Mouse (Mus musculus): ENCODE measurements at regions not wholly inside any gene's neighbourhood (a gene's known extent, or its start where the extent isn't known, plus 50 kb on each side); places are given as distances from the start of the nearest gene placed in this dataset.
A peak's percentile ranks its signal among the peaks of the same experiment; 100 is the strongest.
"Not testable (repeated sequence)": the region's sequence is repeated elsewhere in the genome, so short reads cannot be mapped to it uniquely, and the experiment has no call there.

DNA sequence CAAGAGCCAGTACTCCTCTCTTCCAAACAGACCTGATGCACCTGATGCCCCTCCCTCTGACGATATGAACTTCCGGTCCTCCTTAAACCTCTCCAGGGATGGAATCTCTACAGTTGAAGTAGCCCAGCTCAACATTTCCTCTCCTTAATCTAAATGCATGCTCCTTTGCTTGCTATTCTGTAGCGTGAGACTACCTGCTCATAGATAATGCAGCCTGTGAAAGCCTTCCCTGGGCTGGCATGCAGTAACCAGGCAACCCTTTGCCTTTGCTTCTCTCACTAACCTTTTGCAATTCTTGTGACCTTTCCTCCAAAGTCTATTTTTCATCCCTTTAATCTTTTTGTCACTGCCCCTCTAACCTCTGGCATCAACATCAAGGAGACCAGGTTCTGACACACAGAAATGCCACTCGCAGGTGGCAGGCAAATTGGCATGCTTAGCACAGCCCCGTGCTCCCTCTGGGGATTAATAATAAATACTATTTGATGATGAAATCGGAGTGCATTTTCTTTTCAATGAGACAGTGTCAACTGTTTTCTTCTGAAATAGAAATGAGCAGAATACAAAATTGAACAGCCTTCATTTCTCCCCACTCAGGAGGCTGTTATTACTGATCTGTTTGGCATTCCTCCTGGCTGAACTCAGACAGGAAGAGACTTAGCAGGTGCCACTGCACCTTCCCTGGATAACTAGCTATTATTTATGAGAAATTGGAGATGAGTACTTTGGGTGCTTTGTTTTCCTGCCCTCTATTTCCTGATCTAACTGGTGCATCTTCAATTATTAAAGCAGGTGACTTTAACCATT, 249.8 kb upstream of the Pbx1 start:
- no peak for DNase-seq (ENCODE audit: low spot score)

DNA sequence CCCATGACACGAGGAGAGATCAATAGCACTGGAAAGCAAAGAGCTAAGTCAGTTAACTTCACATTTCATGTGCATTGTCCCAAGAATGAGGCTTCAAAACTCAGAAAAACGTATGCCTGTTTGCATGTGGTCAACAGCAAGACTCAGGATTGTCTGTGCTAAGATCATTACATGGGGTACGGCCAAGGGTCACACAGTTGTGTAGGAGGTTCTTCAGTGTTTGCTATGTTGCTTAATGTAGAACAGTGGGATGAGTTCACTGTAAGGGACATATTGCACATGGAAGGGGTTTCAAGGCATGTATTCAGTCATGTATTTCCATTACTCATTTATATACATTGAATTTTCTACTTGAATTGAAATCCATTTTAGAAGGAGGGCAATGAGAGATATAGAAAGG, 248.6 kb upstream of the Pbx1 start:
- DNase-seq (ENCODE audit: low spot score): no peak

DNA sequence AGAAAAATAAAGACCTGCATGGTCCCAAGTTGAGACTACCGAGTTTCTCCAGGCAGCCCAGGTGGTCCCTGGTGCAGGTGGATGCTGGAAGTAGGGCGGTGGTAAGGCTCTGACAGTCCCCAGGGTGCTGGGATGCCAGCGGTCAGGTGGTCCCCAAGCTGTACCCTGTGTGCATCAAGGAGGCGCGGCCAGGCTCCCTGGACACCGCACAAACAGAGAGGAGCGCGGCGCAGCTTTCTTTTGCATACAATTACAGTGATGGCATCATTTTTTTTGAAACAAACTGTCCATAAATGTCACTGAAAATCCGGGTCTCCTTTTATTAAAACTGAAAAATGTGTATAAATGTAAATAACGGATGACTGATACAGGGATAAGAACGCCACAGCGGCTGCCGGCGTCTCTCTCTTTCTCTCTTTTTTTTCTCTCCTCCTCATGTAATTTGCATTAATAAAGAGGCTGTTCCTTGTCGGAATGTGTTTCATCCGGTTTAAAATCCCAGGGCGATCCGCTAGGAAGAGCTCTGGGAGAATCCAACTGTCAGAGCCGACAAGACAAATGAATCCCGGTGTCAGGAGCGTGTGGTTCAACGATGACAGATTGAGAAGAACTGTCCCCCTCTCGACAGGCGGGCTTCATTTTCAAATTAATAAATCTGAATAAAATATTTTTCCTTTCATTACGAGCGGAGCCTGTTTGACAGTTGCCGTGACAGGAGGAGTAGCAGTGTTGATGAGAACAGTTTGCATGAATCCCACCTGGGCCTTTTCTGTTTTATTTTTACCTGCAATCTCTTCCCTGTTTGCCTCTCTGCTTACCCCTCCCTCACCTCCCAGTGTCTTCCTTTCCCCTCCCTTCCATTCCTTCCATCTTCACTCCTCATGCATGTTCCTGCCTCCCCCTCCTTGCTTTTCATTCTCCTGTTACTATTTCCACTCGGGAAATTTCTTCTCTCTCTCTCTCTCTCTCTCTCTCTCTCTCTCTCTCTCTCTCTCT, 244.6 kb upstream of the Pbx1 start:
- peak; percentile 15 for DNase-seq (ENCODE audit: low spot score)

DNA sequence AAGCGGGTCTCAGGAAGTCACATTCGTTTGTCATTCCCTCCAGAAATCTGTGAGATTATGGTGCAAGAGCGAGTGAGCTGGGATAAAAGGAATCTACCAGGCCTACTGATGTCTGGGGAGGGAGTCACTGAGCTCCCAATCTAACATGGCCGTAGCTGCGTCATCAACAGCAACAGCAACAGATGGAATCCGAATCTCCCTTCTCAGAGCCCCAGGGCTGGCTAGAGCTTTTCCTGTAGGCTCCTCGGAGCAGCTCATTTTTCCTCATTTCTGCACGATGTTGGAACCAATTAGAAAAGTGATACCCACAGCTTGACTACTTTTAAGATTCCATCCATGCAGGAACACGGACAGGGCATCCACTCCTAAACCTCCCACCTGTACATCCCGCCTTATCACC, 243.7 kb upstream of the Pbx1 start:
- DNase-seq (ENCODE audit: low spot score): no peak

DNA sequence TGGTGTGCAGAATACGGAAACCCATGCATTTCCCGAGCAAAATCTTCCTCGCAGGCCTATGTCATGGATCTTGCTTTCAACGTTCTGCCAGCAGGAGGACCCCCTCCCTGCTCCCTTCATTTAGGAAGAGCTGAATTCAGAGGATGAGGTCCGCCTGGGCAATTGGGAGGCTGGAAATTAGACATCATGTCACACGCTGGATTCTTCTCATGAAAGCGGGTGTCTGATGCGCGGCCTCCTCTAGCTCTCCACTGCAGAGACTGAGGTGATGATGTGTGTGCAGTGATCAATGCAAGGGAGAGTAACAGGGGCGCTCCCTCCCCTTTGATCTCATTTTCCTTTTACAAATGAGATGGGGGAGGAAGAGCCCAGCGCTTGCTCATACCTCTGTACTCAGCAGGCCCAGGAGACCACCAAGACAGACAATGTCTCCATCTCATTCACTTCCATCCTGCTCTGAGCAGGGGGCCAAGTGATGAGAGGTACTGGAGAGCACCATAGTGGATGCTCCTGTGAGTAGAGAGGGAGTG, 230.8 kb upstream of the Pbx1 start:
- no peak for DNase-seq (ENCODE audit: low spot score)

DNA sequence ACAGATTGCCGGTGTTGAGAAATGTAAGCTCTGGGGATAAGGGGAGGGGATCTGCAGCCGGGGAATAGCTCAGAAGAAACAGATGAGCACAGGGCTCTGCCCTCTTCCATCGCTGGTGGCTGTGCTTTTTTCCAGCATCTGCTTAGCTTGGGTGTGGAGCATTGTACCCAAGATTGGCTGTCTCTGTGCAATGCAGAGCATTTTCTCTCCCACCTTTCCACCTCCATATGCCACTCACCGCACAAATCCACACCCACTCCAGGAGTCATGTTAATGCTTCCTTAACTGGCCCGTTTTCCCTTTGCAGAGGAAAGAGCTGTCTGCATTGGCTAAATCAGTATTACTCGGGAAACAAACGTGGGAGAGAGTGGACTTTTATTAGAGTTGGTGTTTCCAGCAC, 228.9 kb upstream of the Pbx1 start:
- no peak for DNase-seq (ENCODE audit: low spot score)

DNA sequence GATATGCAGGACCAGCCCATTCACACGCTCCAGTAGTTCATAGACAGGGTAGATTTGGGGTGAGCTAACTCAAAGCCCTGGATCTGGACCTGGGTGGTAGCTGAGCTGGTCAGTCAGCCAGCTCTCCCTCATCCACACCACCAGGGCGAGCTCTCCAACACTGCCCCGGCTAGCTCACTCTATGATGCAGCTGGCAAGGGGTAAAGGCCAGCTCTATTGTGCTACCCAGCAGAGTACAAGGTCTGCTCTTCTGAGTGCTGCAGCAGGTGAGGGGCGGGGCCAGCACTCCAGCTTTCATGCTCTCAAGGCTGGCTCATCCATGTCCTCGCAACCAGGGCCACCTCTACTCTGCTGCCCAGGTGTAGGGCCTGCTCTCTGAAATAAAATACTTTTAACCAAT, 227.5 kb upstream of the Pbx1 start:
- no peak for DNase-seq (ENCODE audit: low spot score)

DNA sequence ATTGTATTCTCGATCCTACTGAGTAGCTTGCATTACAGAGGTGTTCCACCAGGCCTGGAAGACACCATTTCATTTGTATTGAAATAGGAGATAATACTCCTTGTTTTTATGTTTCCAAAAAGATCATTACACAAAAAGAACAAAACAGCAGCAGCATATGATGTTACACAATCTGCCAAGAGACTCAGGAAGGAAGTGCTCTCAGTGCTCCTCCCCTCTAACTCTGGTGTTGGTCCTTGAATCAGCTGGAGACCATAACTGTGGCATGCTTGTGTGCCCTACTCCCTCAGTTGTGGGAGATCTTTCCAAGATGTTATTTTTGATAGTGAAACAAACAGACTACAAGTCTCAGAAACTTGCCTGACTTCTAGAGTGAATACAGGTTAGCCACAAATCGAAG, 200.8 kb upstream of the Pbx1 start:
- DNase-seq (ENCODE audit: low spot score): no peak

DNA sequence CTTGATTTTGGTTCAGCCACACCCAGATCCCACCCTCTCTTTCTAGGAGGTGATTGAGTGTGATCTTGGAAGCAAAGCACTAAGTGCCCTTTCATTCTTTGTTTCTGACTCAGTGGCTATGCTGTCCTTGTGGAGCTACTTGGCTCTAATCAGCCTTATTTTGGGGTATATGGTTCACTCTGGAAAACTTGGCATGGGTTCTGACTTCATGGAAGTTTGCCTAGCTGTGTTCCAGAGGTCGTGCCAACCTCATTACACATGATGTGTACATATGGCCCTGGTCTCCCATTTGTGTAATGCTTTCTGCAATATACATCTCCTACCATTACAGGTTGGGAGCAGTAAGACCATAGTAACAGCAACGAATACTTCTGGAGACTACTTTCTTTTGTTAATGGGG, 199.9 kb upstream of the Pbx1 start:
- no peak for DNase-seq (ENCODE audit: low spot score)

DNA sequence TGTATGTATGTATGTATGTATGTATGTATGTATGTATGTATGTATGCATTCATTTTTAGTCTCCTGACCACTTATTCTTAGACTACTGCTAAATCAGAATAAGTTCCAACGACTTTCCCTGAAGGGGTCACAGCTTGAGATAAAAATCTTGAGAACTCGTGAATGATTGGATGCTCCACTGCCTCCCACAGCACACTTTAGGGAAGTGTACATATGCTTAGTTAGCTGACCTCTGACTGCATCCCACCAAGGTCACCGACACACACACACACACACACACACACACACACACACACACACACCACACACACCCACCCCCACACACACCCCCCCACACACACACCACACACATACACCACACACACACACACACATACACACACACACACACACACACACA, 169.9 kb upstream of the Pbx1 start:
- not testable (repeated sequence) for DNase-seq (ENCODE audit: low spot score)

DNA sequence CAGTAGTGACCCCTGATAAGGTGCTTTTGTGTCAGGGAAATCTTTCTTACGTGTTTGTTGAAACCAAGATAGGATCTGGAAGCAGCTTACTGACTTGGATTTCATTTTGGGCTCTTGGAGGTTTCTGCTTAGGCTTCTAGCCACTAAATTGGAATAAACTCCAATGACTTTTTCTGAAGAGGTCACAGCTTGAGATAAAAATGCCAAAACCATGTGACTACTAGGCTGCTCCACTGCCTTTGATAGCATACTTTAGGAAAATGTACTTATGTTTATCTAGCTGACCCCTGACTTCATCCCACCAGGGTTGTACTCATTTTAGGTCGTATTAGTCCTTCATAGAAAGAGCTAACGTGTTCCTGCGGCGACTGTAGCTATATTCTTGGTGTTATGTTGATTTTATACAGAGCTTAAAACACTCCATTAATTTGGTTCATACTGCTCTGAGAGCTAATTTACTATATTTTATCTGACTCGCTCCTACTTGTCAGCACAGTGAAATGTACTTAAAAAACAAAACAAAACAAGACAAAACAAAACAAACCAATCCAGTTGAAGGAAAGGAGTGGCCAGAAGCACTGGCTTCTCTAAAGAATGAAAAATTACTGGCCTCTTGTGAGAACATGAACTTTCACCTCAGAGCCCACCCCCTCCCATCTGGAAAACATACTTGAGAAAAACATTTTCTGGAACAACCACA, 168.5 kb upstream of the Pbx1 start:
- DNase-seq (ENCODE audit: low spot score): no peak

DNA sequence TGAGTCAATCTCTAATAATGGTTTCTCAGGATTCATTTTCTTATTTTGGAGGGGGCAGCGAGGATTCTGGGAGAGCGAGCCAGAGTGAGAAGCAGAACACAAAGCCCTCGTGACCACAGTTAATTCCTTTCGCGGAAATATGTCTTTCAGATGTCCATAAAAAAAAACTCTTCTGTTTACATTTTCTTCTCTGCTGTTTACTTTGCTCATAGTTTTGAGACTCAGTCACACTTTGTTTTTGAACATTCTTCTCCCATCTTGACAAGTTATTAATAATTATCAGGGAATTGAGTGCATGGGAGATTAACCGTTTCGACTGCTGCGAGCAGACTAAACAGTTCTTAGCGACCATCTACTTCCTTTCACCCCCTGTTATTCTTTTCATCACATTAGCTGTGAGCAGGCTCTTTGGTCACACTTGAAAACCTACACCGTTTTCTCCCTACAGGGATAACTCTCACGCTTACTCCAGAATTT, 166.2 kb upstream of the Pbx1 start:
- no peak for DNase-seq (ENCODE audit: low spot score)

DNA sequence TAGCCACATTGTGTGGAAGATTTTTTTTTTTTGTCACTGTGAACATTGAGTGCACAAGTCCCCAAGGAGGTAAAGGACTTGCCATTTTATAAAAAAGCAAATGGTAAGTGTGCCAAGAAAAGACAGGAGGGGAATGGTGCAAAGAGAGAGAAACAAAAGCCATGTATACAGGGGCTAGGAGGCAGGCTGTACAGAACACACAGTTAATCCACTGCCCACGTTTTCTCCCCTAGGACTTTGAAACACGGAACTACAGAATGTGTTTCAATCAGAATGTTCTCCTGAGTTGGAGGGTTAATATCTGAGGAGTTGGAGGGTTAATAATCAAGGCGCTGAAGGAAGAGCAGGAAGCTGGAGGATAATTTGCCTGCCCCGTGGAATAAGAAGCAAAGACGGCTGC, 165.4 kb upstream of the Pbx1 start:
- no peak for DNase-seq (ENCODE audit: low spot score)

DNA sequence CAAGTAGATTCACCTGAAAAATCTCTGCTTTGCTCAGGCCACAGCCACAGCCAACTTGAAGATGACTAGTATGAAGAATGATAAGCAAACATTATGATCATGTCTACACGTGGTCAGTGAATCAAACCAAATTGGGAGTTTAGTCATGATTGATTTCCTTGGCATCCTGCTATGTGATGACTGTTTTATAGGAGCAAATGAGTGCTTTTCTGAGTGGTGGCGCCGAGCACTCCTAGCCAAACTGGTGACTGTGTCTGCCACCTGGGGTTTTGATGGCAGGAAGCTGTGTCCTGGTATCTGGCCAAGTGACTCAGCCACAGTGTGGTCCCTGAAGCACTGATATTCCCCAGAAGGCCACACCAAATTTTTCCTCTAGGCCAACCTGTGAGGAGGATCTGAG, 152.1 kb upstream of the Pbx1 start:
- no peak for DNase-seq (ENCODE audit: low spot score)

DNA sequence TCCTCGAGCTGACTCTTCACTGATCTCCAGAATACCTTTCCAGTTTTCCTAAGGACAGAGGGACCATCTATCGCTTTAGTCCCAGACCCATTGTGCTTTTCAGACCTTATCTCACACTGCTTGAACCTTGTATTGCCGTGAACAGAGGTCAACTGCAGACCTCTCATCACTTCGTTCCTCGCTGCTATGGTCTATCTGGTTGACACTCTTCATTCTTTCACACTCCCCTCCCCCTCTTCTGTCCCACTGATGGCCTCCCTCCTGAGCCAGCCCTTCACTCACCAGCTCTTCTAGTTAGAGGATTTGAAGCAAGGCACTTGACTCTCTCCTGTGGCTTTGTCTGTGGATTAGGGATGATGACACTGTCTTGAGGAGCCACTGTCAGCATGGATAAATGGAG, 150.4 kb upstream of the Pbx1 start:
- no peak for DNase-seq (ENCODE audit: low spot score)

DNA sequence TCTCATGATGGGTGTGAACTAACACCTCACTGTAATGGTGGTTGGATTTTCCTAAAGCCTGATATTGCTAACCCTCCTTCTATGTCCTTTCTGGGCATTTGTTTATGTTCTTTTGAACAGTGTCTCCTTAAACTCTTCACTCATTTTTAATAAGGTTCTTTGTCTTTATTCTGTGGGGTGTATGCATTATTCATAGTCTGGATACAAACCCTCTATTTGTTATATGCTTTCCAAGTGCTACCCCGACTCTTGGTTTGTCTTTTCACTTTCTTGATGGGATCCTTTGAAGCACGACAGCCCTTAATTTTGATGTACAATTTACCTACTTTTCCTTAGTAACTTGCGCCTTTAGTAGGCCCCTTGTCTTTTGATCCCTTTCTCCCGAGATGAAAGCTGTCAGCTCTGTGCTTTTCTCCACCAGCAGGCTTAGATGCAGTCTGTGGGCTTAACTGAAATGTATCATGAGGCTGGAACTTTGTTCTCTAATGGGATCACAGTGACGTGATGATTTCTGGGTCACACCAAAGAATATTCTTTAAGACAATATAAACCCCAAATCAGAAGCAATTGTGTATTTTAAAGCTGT, 138.0 kb upstream of the Pbx1 start:
- no peak for DNase-seq (ENCODE audit: low spot score)

DNA sequence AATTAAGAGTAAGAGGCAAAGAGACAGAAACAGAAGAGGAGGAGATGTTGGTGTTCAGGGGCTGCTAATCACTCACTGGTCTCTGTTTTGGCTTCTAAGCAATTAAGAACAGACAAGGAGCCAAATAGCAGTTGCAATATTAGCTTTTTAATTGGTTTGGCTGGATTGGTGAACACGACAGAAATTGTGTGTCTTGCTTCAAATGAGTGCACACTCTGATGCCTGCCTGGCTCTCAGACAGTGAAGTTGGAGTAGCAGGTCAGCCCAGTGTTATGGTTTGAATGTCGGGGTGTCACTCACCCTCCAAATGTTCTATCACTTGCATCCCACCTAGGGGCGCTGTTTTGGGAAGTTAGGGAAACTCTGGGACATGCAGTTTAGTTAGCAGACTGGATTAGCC, 120.3 kb upstream of the Pbx1 start:
- DNase-seq (ENCODE audit: low spot score): no peak

DNA sequence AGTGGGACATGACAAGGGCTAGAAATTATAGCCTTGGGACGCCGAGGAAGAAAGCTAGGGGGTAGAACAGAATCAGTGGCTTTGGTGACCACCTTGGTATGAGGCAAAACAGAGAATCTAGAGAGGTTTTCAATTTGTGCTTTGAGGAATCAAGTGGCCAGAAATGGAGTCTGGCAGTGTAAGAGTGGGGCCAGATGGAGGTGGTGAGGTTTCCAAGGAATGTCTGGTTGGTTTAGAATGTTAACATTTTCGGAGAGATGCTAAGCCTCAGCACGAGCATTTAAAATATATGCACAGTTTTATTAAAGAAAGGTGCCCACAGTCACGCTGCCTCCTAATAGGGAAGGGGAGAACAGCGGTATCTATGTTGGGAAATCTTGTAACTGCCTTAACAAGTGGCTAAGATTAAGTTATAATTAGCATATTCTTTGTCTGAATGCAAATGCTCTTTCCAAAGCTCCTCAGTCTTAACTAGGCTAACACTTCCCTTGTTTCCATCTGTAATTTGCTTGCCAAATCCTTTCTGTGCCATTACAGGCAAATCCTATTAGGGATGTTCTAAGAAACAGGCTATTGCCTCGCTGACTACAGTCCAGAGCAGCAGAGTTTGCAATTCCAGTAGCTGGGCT, 117.9 kb upstream of the Pbx1 start:
- peak; percentile 29 for DNase-seq (ENCODE audit: low spot score)

DNA sequence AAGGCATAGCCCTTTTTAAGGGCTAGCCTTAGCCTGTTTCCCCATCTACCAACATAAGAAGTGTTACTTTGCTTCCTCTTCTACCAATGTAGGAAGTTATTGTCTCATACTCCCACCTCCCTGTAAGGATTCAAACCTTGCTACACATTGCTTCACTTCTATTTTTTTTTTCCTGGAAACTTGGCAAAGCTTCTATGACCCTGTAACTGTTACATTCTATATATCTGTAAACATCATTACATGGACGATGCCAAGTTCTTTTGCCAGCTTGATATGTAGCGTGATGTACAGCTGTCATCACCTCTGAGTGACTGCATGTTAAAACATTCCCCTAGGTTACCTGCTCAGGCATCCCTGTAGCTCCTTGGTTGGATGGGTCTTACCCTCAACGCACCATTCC, 114.1 kb upstream of the Pbx1 start:
- DNase-seq (ENCODE audit: low spot score): no peak

DNA sequence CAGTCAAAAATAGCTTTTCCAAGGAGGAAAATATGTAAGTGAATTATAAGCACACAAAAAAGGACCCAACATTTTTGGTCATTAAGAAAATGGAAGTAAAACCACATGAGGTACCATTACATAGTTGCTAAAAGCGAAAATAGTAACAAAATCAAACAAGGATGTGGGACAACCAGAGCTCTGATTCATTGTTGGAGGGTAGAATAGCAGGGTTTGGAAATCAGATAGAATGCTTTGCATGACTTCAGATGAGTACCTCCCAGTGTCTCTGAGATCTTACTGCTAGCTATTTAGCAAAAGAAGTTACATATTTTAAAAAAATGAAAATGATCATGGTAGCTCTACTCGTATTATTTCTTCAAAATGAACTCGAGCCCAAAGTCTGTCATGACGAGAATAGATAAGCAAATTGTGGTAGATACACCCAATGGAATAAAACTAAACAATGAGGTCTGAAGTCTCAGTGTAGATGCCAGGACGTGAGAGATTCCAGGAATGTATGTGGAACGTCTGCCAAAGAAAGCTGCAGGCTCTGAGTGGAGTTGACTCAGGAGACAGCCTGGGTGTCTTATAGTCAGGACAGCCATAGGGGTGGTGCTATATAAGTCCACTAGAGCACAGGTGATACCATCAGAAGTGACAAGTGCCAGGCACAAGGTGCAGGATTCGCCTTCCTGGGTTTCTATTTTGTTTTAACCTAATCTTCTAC, 113.2 kb upstream of the Pbx1 start:
- DNase-seq (ENCODE audit: low spot score): no peak

DNA sequence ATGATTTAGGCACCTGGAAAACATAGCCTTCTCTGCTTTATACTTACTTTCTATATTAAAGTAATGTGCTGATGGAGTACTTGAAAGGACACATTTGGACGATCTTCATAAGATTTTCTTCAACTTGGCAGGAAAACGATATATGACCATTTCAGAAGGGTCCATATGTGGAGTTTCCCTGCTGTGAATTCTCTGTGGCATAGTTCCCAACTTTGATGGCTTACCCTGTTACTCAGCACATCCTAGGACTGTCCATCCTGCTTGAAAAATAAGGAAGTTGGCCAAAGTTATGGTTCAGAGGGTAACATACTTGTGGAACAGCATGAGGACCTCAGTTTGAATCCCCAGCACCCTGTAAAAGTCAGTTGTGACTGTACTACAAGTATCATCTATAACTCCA, 109.2 kb upstream of the Pbx1 start:
- no peak for DNase-seq (ENCODE audit: low spot score)
